Mouse (Mus musculus): ENCODE data around the gene Olfr71. TPM values are rescaled to one million over a fixed set of nuclear protein-coding genes. Genes with fewer than 3 reads are reported as not detected.

Olfr71 gene
- total RNA-seq, 2 experiments from 2014 or later, result not detected

GRCm38 (mm10) chr4:43655656-43656338 lies 54.3 kb downstream of the Olfr71 start:
- DNase-seq, result no peak

Other genes starting within 250 kb of the Olfr71 start
- gene Sit1, start 226.5 kb downstream of the Olfr71 start, total RNA-seq (2021), result not detected
- 10 to 100 TPM; 23.4 to 24.1 TPM for gene Ccdc107, start 217.4 kb downstream of the Olfr71 start, total RNA-seq (2021)
- 1 to 10 TPM; 2.8 to 3.8 TPM for gene Arhgef39, start 210.6 kb downstream of the Olfr71 start, total RNA-seq (2021)
- gene Car9, start 203.3 kb downstream of the Olfr71 start, total RNA-seq (2021), result 1 to 10 TPM; 2.8 TPM
- gene Tpm2, start 186.5 kb downstream of the Olfr71 start, total RNA-seq (2021), result 1,000 to 10,000 TPM; 8,012 to 8,431 TPM
- gene Creb3, start 147.9 kb downstream of the Olfr71 start, total RNA-seq (2021), result 10 to 100 TPM; 39.6 to 45.0 TPM
- gene Tln1, start 147.6 kb downstream of the Olfr71 start, total RNA-seq (2021), result 100 to 1,000 TPM in 1 of 2 experiments, 10 to 100 TPM in 1; 84.9 to 112 TPM
- 10 to 100 TPM; 22.9 to 30.4 TPM for gene Rgp1, start 131.5 kb downstream of the Olfr71 start, total RNA-seq (2021)
- 1 to 10 TPM; 6.7 to 9.1 TPM for gene Gba2, start 131.4 kb downstream of the Olfr71 start, total RNA-seq (2021)
- under 1 TPM; 0.33 to 0.38 TPM for gene Msmp, start 125.8 kb downstream of the Olfr71 start, total RNA-seq (2021)
- 10 to 100 TPM; 30.7 to 39.5 TPM for gene Npr2, start 78.3 kb downstream of the Olfr71 start, total RNA-seq (2021)
- gene Spag8, start 56.7 kb downstream of the Olfr71 start, total RNA-seq (2021), result under 1 TPM in 1 of 2 experiments, not detected in 1; 0.38 TPM
- gene Hint2, start 53.8 kb downstream of the Olfr71 start, total RNA-seq (2021), result 10 to 100 TPM; 51.3 to 57.6 TPM
- gene Tmem8b, start 41.3 kb downstream of the Olfr71 start, total RNA-seq (2021), result 10 to 100 TPM in 1 of 2 experiments, 1 to 10 TPM in 1; 9.1 to 10.8 TPM
- under 1 TPM; 0.18 to 0.26 TPM for gene Fam221b, start 41.1 kb downstream of the Olfr71 start, total RNA-seq (2021)
- not detected for gene Olfr70, start 9.4 kb downstream of the Olfr71 start, total RNA-seq (2021)
- 1 to 10 TPM; 2.3 to 3.1 TPM for gene Hrct1, start 16.9 kb upstream of the Olfr71 start, total RNA-seq (2021)
- gene Spaar, start 19.8 kb upstream of the Olfr71 start, total RNA-seq (2021), result 1 to 10 TPM; 1.1 to 1.6 TPM
- not detected for gene Olfr159, start 60.8 kb upstream of the Olfr71 start, total RNA-seq (2021)
- not detected for gene Olfr156, start 113.6 kb upstream of the Olfr71 start, total RNA-seq (2021)
- not detected for gene Olfr157, start 129.9 kb upstream of the Olfr71 start, total RNA-seq (2021)
- gene Olfr155, start 141.3 kb upstream of the Olfr71 start, total RNA-seq (2021), result not detected
- 10 to 100 TPM; 13.6 to 15.5 TPM for gene Reck, start 165.3 kb upstream of the Olfr71 start, total RNA-seq (2021)
- 10 to 100 TPM; 13.1 to 18.0 TPM for gene Glipr2, start 247.1 kb upstream of the Olfr71 start, total RNA-seq (2021)